Mouse (Mus musculus) small intestine, adult 2 months (tissue): Measurements from ENCODE around the gene Rusc2.

Experiments
- CTCF ChIP-seq: fragments of 200-500 bp; IDR thresholded peaks from 2 replicates; pipeline ENCODE4 v1.5.1; 2012; ENCODE audit warnings: low read depth, mild to moderate bottlenecking, control low read depth, inconsistent platforms, low read length, moderate library complexity, mixed read lengths; ENCODE audit not compliant: insufficient replicate concordance, insufficient read length; ENCODE audit errors: extremely low read depth
- POLR2A ChIP-seq: fragments of 200-500 bp; IDR thresholded peaks from 2 replicates; pipeline ENCODE4 v1.6.1; 2012; ENCODE audit warnings: low read depth, mild to moderate bottlenecking, control low read depth, inconsistent platforms, low read length, moderate library complexity

GRCm38 (mm10) chr4:43415221-43416070 lies 33.7 kb downstream of the Rusc2 start:
- TF ChIP-seq POLR2A: no peak
- TF ChIP-seq CTCF: no peak
